Mouse (Mus musculus) left cerebral cortex, postnatal 25 days (tissue): ENCODE measurements around the gene Smim6. TPM values are rescaled to one million over a fixed set of nuclear protein-coding genes. Genes with fewer than 3 reads are reported as not detected.
A peak's percentile ranks its signal among the peaks of the same experiment; 100 is the strongest.

Experiments
- DNase-seq, 2 experiments: peaks; one replicate each; pipeline ENCODE4 v3.0.0; 2022; ENCODE audit warnings: low spot score in 2 of 2, mixed read lengths in 1 of 2
- intact Hi-C: fragments of 180-260 bp; cut with DNase I; formaldehyde crosslinking; loops from one replicate; pipeline ENCODE4 v1.15.1; 2025
- total RNA-seq, 2 experiments: library from RNA; stranded (reverse); gene quantifications; 2 replicates each; pipeline ENCODE4 v1.2.3; 2021

Smim6 gene
- total RNA-seq, 2 experiments from 2014 or later, result not detected

DNA sequence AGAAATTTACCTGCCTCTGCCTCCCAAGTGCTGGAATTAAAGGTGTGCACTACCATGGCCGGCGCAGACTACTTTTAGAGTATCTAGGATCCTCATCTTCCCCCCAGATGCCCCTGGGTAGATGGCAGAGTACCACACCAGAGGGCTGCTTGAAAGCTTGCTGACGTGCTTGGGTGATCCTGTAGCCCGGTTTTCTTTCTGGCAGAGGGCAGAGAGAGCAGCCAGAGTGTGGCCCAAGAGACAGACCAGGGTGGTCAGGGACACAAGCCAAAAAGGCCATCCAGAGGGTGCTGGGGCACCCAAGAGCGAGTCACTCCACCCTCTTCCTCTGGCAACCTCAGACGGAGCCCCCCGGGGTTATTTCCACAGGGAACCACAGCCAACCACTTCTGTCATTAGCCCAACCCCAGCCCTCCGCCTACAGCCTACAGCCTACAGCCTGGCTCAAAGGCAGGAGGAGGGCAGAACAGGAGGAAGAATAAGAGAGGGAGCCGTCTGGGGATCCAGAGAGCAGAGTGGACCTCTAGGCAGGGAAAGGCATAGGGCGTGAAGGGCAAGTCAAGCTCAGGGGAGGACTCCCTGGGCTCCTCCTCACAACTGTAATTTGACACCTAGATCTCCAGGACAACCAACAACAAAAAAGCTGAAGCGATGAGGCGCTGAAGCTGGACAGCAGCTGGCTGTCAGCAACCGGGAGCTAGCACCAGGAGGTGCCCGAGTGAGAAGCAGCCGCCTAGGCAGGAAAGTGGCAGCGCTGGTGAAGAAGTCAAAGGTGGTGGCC lies 12.1 kb upstream of the Smim6 start, which contains the start of gene Smim5:
Smim5 (plus strand) TSS at position 481 of the 781 bp plus-strand sequence.
- DNase-seq, result no peak
- intact Hi-C loops, result no loop called here

DNA sequence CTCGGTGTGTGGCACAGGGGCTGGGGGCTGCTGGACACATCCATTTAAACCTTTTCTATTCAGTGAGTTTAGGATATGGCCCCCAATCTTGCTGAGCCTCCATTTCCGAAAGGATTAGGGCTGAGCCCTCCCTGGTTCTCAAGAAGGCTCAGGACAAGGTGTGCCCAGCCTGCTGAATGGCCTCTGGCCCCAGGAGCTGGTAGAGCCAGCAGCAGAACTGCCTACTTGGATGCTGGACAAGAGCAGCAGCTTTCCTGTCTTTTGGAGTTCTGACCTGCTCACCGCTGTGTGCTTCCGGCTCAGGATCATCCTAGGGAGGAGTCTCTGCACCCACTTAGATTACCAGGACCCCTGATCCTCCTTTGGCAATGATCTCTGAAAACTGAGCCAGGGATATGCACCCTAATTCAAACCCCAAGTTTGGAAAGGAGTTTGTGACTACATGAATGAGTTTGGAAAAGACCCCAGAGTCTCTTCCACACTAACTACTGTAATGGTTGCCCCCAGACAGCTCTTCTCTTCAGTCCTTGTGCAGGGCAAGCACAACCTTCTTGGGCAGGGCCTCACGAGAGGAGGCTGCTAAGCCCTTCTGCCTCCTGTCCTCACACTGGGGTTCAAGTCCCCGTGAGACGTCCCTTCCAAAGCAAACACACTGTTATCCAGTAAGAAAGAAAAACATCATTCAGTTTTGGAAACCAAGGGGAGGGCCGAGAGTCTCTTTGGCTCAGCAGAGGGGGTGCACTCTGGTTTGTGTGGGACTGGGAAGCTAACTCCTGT lies 11.1 kb upstream of the Smim6 start:
- no peak for DNase-seq
- intact Hi-C loops, result no loop called here

DNA sequence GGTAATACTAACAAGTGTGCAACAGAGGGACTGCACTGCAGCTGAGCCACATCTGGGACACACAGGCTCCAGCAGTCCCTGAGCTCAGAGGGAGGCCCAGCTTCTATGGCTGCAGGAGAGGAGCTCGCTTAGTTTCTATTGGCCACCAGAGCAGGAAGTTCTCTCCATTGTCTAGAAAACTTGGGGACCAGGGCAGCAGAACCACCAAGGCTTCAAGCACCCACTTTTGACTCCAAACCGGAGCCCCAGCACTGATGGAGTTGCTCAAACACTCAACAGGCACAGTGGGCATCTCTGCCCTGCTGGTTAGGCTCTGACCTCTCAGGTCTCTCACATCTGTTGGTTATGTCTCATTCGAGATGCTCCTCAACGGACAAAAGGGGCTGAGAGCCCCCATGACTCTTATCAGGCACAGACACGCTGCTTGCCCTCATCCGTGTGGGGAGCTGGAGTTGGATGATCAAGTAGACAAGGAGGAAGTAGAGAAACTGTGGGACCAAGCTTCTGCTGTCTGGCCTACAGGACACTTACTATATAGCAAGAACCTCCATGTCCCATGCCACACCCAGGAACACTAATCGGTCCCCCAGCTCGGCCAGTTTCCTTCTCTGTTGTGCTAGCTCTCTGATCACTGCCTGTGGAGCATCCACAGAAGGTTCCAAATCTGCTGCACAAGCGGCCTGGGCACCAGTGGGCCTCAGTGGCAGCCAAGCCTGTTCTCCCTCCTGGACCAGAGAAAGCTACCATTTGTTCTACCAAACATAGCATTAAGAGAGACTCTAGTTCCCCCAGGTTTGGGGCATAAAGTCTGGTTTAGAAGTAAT lies 10.3 kb upstream of the Smim6 start:
- DNase-seq, result no peak
- intact Hi-C loops, result no loop called here

DNA sequence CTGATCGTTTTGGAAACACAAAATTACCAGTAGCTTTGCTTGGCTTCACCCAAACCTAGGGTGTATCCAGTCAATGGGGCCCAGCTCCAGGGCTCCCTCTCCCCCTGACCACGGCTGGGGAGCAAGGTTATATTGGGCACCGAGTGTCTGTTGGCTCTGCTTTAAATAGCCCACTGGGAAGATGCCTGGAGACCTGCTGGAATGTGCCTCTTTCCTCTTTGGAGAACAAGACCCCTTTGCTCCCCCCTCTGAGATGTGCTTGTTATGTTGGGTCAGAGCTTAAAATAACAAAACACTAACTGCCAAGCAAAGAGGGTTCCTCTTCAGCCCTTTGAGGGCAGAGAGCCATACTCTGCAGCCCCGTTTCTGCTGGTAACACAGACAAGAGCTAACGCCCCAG lies 9.6 kb upstream of the Smim6 start:
- DNase-seq, result no peak
- intact Hi-C loops, result no loop called here

GRCm38 (mm10) chr11:115902831-115903230 lies 9.0 kb upstream of the Smim6 start:
- DNase-seq, result no peak

DNA sequence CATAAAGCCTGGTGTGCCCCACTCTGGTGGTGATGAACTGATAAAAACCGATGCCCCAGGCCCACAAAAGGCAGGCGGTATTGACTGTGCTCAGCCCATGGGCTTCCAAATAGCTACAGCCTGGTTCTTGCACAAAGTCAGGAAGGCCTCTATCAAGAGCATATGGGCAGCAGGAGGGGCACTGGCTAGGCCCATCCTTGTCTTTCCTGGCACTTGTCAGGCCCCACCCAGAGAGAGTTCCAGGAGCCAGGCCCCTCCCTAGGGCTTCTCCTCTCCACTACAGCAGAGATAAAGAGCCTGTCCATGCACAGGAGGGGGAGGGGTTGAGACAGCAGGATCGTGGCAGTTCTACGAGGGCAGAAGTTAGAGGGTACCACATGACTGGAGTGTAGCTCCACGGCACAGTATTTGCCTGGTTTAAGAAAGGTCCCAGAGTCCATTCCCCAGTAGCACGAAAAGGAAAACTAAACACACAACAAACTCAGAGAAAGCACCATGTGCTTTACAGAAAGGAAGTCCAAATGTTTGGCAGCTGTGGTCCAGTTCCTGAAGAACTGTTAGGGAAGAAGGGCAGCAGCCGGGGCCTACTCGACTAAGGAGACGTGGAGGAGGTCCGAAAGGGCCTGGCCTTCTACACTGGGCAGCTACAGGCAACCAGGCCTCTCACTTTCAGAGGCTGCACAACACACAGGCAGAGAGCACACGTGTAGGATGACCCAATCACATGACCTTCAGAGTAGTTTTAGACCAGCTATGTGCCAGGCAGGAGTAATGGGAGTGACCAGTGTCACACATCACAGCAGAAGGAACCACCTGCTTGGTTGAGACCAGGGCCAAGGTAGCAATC lies 8.2 kb upstream of the Smim6 start:
- intact Hi-C loops, result no loop called here

More at GRCm38 (mm10) chr11:115902831-115903230, 9.0 kb upstream of the Smim6 start:
- intact Hi-C loops, result no loop called here

DNA sequence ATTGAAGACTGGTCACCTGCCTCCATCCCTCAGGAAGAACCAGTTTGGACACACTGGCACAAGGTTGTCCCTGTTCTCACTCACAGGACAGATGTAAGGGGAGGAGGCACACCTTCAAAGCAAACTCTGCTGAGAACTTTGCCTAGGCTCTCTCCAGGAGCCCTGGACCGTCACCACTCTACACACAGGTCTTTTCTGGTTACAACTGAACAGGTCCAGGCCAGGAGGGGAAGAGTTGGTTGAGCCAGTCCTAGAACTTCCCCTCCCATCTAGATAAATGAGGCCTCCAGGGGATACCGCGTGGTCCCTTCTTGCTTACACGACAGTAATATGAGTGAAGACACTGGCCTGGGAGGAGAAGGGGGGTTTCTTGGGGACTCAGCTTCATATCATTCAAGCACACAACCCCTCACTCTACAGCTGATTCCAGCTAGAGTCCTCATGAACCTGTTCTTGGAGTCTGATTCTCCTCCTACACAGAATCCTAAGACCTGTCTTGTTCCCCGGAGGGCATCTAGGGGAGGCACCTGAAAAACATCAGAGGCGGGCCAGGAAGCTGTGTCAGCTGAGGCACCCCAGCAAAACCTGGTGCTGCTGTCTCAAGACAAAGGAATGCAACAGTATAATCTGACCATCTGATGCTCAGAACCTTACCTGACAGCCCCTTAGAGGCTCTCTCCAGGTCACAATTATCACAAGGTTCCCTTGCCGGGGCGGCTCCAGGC lies 7.4 kb upstream of the Smim6 start:
- intact Hi-C loops, result no loop called here

More for the DNA sequence above, 8.2 kb upstream of the Smim6 start:
- DNase-seq, result no peak

GRCm38 (mm10) chr11:115904956-115905790 lies 6.6 kb upstream of the Smim6 start:
- intact Hi-C loops, result no loop called here
- DNase-seq, result peak; percentile 11 to 57

More for the DNA sequence above, 7.4 kb upstream of the Smim6 start:
- no peak for DNase-seq

GRCm38 (mm10) chr11:115906116-115906515 lies 5.7 kb upstream of the Smim6 start:
- intact Hi-C loops, result no loop called here
- DNase-seq, result no peak

DNA sequence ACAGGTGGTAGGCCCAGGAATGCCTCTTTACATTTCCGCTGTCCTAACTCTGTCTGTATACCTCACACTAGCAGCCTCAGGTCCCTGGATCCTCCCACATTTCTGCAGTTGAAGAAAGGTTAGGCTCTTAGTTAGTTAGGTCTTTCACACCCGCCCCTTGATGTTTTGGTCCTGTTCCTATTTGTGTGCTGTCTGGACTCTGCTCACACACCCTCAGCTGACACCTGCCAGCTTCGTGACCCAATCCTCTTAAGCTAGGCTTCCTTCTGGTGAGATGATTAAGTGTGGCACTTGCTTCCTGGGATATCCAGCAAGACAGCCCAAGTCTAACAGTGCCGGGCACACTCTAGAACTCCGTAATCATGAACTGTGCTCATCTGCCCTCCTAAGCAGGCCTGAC lies 5.3 kb upstream of the Smim6 start:
- intact Hi-C loops, result no loop called here
- DNase-seq, result no peak

GRCm38 (mm10) chr11:115911134-115911561 lies 669 bp upstream of the Smim6 start:
- intact Hi-C loops, result no loop called here
- DNase-seq, result no peak

- no peak for DNase-seq
- intact Hi-C loops, result no loop called here
Measured at GRCm38 (mm10) chr11:115916579-115916978, 4.8 kb downstream of the Smim6 start.

DNA sequence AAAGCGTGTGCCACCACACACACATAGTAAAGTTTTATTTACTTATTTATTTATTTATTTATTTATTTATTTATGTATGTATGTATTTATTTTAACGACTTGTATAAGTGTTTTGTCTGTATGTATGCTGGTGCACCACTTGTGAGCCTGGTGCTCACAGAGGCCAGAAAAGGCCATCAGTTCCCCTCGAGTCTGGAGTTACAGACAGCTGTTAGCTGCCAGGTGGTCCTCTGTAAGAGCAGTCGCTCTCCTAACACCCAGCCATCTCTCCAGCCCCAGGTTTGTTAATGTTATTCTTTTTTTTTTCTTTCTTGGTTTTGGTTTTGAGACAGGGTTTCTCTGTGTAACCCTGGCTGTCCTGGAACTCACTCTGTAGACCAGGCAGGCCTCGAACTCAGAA lies 6.8 kb downstream of the Smim6 start:
- intact Hi-C loops, result no loop called here
- no peak for DNase-seq

DNA sequence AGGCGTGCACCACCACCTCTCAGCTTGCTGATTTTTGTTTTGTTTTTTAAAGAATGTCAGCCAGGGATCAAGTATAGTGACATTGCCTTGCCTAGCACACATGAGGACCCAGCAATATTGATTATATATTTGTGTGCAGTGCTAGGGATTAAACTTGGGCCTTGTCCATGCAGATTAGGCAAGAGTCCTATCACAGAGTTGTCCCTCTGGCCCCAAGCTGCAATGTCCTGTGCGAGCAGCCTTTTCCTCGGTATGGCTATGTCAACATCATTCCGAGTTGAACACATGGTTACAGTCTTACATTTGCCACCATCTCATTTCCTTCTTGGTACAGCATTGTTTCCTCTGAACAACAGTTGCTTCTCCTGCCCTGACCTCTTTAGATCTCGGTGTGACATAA lies 7.3 kb downstream of the Smim6 start:
- DNase-seq, result no peak
- intact Hi-C loops, result no loop called here

GRCm38 (mm10) chr11:115920110-115920818 lies 8.4 kb downstream of the Smim6 start:
- peak; percentile 26 to 54 for DNase-seq
- intact Hi-C loops, result no loop called here

GRCm38 (mm10) chr11:115921986-115922385 lies 10.2 kb downstream of the Smim6 start:
- DNase-seq, result no peak
- intact Hi-C loops, result no loop called here

DNA sequence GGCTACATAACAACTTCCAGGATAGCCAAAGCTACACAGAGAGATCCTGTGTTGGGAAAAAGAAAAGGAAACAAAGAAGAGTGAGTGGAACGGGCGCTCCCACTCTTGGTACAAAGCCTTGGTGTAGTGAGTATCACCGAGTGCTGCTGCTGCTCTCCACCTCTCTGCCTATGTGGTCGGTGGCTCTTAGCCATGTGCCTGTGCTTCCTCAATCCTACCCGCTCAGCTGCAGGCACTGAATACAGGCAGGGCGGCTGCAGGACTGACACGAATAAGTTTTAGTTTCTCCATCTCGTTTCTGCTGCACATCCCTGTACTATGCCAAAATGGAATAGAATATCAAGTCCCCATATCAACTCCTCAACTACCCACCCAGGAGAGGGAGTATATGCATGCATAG lies 17.2 kb downstream of the Smim6 start:
- no peak for DNase-seq
- intact Hi-C loops, result no loop called here
